Mouse (Mus musculus) testis, postnatal 10 days (tissue): ENCODE measurements around the gene Tnf.

Source experiments
- DNase-seq: peaks from one replicate; pipeline ENCODE4 v3.0.0; 2021; ENCODE audit warnings: low spot score

The Tnf gene

DNA sequence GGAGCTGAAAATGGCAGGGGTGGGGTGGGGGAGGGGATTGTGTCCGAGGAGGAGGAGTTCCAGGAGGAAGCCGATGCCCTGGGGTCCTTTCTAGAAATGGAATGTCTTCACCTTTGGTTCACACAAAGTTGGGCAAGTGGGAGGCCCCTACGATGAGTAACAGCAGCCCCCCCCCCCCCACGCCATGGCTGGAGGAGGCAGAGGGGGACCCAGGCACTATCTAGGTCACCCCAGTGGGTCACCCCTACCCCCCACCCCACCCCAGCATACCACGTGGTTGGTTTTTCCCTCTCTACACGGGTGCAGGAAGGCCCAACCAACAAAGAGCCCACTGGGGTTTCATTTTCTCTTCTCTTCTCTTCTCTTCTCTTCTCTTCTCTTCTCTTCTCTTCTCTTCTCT, 4.7 kb downstream of the Tnf start:
- no peak for DNase-seq

DNA sequence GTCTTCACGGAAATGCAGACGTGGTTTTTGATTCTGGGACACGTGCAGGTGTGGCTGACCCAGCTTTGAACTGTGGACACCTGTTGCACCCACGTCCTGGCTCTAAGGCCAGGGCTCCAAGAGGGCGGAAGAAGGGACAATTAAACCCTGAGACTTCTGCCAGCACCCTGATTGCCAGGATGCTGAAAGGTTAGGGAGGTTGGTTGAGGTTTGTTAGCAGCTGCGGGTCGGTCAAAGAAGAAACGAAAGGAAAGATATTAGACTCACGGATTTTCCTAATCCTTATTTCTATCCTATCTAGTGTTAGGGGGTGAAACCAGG, 5.5 kb downstream of the Tnf start:
- DNase-seq = no peak

DNA sequence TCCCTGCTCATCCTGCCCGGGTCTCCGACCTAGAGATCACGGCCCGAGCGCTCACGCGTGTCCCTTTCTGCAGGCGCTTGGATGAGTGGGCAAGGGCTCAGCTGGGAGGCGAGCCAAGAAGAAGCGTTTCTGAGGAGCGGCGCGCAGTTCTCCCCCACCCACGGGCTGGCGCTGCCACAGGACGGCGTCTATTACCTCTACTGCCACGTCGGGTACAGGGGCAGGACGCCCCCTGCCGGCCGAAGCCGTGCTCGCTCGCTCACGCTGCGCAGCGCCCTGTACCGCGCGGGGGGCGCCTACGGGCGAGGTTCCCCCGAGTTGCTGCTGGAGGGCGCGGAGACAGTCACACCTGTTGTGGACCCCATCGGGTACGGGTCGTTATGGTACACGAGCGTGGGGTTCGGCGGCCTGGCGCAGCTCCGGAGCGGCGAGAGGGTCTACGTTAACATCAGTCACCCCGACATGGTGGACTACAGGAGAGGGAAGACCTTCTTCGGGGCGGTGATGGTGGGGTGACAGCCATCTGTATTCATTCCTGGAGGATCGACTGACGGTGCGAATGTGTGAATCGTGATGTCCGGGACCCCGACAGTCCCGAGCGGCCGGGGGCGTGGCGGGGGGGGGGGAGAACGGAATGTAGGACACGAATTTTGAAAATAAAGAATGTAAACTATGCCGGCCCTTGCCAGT, 6.0 kb downstream of the Tnf start:
- peak; percentile 93 for DNase-seq

DNA sequence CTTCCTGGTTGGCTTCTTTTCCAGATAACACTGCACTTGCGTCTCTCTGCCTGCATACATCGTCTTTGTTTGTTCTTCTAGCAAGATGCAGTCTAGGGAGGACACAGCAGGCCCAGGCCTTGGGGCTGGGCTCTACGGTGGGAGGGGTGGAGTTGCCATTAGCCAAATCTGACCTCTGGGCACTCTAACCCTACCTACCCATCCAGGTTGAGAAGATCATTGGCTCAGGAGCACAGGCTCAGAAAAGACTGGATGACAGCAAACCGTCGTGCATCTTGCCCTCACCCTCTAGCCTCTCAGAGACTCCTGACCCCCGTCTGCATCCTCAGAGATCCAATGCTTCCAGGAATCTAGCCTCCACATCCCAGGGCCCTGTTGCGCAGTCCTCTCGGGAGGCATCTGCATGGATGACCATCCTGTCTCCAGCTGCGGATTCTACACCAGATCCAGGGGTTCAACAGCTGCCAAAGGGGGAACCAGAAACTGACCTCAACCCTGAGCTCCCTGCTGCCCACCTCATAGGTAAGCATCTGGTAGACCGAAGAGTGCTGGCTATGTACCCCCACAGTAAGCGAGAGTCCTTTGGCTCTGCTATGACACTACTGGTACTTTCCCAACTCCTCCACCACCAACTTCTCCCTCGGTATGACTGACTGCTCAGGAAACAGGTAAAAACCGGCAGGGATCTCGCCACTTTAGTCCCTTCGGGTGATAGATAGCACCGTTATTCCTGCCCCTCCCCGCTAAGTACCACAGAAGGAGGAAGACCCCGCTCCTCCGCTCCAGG, 6.8 kb downstream of the Tnf start:
- DNase-seq = no peak

DNA sequence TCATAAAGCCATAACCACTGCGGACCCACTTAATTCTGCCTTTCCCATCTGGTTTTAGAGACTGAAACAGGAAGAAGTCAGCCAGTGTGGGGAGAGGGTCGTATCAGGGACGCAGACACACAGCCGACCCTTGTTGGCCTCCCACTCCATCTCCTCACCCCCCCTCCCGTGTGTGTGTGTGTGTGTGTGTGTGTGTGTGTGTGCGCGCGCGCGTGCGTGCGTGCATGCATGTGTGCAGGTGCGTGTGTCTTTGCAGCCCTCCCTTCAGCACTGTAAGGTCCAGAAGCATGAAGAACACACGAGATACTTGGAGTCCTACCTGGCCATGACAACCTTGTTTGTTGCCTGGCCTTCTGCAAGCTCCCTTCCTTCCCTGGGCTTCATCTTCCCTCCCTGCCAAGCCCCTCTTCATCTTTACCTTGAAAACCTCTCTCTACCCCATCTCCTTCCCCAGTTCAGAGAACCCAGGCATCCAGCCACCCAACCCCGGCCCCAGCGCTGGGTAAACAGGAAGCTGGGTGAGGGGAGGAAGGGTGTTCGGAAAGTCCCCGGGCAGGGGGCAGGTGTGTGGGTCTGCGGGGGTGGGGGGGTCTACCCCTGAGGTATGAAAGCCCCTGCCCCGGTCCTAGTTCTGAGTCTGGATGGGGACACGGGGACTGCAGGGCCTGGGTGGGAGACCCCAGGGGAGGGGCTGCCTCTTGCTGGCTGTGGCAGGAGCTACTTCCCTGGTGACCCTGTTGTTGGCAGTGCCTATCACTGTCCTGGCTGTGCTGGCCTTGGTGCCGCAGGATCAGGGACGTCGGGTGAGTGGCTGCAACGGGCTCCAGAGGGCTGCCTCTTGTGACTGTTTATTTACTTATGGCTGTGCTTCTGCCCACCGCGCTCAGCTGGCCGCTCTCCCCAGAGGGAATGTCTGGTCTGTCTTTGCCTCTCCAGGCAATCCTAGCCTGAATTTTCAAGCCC, 7.6 kb downstream of the Tnf start, which contains the start of gene Ltb:
Gene Ltb, plus strand, starts transcription at position 559 of the 963 bp plus-strand sequence.
- no peak for DNase-seq

DNA sequence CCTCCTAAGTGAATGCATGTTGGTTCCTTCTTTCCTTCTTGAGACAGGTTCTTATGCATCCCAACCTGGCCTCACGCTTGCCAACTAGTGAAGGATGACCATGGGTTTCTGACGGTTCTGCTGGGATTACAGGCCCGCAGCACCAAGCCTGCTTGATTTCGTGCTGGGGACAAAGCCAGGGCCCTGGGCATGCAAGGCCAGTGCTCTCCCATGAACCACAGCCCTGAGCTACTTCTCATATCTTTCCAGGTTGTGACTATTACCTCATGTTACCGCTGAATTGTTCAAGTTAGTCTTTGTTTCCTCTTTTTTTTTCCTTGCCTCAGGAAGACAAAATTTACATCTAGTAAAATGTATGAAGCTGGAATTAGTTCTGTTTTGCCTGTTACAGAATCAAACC, 8.9 kb downstream of the Tnf start:
- DNase-seq = no peak

DNA sequence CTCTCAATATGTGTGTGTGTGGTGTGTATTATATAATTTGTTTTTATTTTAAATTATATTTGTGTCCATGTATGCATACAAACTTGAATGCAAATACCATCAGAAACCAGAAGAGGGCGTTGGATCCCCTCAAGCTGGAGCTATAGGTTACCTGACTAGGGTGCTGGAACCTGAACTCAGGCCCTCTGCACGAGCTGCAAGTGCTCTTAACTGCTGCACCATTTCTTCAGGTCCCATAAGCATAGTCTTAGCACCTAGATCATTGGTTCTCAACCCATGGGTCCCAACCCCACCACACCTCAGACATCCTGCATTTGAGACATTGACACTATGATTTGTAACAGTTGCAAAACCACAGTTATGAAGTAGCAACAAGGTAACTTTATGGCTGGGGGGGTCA, 10.1 kb downstream of the Tnf start:
- no peak for DNase-seq

DNA sequence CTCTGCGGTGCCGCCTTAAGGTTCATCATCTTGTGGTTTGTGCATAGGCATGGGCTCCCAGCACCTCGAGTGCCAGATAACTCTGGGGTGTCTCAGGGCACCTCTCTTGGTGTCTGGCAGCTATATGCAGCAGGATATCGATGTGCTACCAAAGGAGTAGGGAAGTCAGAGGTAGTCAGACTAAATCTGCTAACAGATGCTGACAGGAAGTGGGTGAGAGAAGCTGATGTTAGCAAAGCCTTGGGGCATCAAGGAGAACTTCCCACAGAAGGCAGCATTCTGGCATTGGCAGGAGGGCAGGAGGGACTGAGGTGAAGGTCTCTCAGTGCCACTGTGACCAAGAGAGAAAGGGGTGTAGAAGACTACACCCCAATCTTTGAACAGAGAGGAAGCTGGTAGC, 11.7 kb downstream of the Tnf start:
- DNase-seq = no peak

DNA sequence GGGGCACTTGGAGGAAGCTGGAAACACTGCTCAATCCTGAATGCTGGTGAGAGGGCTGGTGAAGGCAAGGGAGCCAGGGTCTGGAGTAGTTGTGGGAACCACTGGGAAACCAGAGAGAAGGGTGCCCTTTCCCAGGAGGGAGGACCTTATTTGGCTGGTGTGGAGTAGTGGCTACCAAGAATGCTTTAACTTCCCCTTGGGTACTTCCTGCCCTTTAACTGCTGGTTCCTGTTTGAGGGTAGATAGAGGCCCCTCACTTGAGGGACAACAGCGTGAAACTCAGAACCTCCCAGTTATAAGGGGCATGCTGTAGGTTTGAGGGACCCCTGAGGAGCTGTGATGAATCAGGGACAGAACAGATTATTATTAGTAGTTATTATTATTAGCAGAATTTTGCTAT, 12.6 kb downstream of the Tnf start:
- DNase-seq = no peak

DNA sequence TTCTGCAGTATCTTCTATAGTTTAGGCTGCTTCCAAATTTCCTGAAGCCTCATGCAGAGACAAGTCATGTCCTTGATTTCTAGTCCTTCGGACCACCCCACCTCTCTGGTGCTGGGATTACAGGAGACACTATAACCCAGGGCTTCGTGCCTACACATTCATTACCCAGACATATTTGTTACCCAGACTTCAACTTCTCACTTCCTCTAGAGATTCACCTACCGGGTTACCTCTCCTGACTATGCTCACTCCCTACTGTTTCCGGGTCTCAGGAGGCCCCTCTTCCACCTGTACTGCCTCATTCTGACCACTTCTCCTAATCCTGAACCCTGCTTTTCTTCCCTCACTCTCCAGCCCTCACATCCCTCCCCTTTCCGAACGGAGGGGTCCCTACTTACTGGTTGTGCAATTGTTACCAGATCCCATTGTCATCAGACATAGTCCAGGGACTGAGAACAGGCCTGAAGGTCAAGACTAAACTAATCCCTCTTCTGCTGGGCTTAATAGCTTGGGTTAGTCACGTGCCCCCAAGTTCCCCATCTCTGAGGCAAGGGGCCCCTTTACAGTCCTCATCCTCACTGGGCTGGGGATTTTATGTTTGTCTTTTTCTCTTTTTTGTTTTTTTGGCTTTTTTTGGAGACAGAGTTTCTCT, 13.7 kb downstream of the Tnf start, which contains the start of gene Lst1:
Gene Lst1, minus strand, starts transcription at position 481 of the 652 bp plus-strand sequence.
- no peak for DNase-seq

DNA sequence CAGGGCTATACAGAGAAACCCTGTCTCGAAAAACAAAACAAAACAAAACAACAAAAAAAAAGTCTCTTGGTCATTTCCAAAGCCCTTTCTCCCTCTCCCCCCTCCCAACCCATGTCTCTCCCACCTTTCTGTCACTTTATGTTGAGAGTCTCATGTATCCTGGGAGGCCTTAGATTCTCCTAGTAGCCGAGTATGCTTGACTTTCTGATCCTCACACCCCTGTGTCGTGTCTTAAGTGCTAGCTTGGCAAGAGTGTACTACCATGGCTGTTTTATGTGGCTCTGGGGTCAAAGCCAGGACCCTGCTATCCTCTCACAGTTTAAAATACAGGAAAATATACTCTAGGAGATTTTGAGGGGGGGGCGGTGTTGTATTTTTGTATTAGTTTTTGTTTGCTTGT, 14.5 kb downstream of the Tnf start:
- DNase-seq = no peak

DNA sequence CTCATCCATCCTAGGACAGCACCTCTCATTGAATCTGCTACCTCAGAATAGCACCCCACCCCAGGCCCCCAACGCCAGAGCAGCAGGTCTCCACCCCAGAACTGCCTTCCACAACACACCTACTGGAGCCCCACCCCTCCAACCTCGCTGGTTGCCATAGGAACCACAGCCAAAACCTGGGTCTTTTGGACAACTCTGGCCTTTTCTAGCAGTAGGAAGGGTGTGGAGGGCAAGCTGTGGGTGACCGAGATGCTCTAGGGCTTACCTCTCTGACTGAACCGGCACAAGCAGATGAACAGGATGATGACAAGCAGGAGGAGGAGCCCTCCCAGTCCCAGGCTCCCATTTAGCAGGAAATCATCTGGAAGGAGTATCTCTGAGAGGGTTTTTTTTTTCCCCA, 15.1 kb downstream of the Tnf start:
- no peak for DNase-seq

DNA sequence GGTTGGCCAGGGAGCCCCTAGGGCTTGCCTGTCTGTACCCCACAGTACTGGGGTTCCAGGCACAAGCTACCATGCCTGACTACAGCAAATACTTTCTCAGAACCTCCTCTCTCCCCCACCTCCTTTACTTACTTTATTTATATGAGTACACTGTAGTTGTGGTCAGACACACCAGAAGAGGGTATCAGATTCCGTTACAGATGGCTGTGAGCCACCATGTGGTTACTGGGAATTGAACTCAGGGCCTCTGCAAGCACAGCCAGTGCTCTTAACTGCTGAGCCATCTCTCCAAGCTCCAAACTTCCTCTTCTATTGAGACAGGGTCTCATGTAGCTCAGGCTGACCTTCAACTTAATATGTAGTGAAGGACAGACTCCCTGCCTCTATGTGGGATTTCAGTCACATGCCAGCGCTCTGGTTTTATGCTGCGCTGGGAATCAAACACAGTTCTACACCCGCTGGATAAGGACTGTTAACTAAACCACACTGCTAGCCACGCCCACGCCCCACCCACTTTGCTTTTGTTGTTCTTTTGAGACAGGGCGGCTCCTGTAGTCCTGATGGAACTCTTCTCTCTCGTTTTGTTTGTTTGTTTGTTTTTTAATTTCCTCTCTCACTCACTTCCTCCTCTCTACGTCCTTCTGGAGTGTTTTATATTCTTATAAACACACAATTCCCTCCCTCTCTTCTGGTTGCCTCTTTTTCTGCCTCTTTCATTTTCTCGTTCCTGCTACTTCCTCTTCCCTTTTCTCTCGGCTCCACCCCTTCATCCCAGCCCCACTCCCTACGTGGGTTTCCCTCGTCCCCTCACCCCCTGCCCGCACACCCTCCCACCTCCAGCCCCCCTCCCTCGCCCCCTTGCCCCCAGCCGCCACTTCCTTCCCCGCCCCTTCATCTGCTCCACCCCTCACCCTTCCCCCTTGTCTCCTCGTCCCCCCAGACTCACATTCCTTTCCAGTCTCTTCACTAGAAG, 15.9 kb downstream of the Tnf start:
- peak; percentile 93 for DNase-seq

DNA sequence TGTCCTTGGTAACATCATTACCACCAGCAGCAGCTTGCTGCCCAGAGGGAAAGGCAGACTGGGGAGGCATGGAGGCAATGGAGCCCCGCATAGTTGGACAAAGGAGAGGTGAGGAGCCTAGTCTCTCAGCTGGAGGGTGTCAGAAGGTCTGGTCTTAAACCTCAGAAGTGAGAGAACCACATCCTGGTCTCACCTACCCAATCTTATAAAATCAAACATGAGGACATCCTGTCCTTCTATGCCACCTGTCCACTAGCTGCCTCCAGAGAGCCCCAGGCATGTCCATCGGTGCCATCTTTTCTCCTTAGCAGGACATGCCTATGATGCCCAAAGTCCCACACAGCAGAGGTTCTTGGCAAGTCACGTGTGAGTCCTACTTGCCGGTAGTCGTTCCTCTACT, 21.7 kb downstream of the Tnf start:
- no peak for DNase-seq

DNA sequence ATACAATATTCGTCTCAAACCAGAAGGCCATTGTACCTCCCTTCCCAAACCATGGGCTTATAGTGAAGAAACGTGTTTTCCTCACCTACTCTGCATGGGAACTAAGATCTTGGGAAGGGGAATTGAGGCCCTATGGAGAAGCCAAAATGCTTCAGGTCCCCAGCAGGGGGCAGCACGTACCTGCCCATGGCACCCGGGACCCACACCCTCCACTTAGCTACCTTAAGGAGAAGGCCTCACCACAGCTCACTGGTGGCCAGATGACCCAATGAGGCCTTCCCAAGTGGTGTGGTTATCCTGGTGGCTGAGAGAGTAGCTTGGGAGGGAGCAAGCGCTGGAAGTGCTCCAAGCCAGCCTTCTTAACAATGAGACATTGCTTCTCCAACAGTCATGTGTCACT, 23.3 kb downstream of the Tnf start:
- DNase-seq = peak; percentile 88

DNA sequence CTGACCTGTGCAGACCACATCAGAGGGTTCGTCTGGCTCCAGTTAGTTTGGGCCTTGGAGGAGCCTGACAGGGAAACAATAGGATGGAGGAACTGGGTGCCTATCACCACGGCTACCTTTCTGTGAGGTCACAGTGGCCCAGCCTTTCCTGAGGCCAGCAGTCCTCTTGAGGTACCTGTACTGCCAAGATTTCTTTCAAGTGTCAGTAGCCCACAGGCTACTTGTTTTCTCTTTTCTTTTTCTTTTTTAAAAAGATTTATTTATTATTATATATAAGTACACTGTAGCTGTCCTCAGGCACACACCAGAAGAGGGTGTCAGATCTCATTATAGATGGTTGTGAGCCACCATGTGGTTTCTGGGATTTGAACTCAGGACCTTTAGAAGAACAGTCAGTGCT, 25.8 kb downstream of the Tnf start, which contains the start of gene Aif1:
Gene Aif1, minus strand, starts transcription at position 101 of the 400 bp plus-strand sequence.
- no peak for DNase-seq

DNA sequence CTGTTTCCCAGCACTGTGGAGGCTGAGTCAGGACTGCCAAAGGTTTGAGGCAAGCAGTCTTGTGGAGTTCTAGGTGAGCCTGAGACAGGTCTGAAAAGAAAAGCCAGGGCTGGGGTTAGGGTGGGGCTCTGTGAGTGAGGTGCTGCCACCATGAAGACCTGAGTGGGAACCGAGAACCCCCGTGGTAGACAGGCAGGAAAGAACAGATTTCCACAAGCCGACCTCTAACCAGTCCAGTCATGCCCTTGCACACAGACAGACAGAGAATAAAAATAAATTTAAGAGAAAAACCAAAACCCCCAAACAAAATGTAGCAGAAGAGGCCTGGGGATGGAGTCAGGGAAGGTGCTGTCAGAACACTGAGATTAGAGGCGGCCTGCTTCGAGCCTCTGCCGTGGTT, 26.4 kb downstream of the Tnf start:
- no peak for DNase-seq

DNA sequence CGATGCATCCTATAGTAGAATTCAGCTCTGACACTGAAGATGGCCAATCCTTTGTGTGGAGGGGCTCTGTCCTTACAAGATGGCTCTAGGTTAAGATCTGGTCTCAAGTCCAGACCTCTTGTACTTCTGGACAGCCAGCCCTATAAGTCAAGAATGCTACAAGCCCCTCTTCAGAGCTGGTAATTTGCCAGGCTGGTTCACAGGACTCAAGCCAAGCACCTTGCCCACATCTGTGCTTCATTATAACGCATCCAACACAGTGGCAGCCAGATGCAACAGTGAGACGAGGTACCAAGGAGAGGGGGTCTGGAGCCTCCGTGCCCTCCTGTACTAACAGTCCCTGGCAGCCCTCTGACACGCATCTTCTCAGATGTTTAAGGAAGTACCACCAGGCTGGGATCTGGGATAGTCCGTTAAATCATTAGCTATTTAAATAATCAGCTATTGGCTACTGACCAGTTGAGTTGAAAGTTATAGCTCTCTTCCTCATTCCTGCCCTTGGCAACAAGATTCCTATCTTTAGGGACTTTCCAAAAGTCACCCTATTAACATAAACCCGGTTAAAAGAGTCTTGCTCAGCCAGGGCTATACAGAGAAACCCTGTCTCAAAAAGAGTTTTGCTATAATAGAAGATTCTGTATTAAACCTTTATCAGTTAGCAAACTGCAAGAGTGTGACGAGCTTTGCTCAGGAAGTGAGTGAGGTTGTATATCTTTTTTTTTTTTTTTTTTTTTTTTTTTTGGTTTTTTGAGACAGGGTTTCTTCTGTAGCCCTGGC, 27.4 kb downstream of the Tnf start:
- DNase-seq = no peak

DNA sequence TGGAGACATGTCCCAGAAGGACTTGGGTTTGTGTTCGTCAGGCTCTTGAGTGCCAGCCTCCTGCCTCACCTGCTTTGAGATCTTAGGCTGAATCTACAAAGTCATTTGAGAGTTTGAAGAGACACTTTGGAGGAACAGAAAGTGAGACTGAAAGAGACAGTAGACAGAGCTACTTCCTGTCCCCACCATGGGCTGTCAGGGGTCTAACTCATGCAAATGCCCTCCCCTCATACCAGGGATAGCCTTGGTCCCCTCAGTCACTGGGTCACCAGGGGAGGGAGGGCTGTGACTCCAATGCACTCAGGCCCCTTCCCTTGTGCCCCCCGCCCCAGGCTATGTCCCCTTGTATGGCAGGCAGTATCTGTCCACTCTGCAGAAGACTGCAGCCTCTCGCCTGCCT, 28.5 kb downstream of the Tnf start:
- no peak for DNase-seq
